Comparison of ENCODE assay signal across 8 mouse cellular contexts in genomic region chr10:128211390-128212108, GRCm38 (mm10). TPM values are rescaled to one million over a fixed set of nuclear protein-coding genes. Genes with fewer than 3 reads are reported as not detected.
DNase-seq lines count a peak whose midpoint lies in the region; ATAC-seq and TF ChIP-seq lines count a peak whose summit lies in the region.

TSS of gene Spryd4 (minus strand) at chr10:128211807.

- peak within 1 kb of the TSS; percentile 93 for H3K4me3 ChIP-seq in E14TG2a.4 (replicated peaks; ENCODE audit: low read length)
- peak within 1 kb of the TSS; percentile 64 for H3K4me3 ChIP-seq in forebrain, embryonic 13.5 days
- peak within 1 kb of the TSS; percentile 68 for H3K4me3 ChIP-seq in liver, postnatal 0 days (ENCODE audit: low read depth, low read length)
- H3K4me3 ChIP-seq in neural tube, embryonic 14.5 days (ENCODE audit: low read depth, low read length): peak within 1 kb of the TSS; percentile 54

- under 1% methylated on average over 30 of the region's 30 CpGs for WGBS in forebrain, embryonic 13.5 days
- under 1% methylated on average over 30 of the region's 30 CpGs for WGBS in large intestine, adult 2 months
- under 1% methylated on average over 30 of the region's 30 CpGs for WGBS in liver, postnatal 0 days (ENCODE audit: insufficient replicate concordance)
- WGBS in neural tube, embryonic 14.5 days: under 1% methylated on average over 30 of the region's 30 CpGs

- peaks cover 15% of the 10 kb centered on the region for H3K27me3 ChIP-seq in E14TG2a.4 (ENCODE audit: insufficient read depth, low read length)
- peaks cover 17% of the 10 kb centered on the region for H3K27me3 ChIP-seq in forebrain, embryonic 13.5 days
- H3K27me3 ChIP-seq in liver, postnatal 0 days (ENCODE audit: insufficient read depth, low read length): no peaks in the 10 kb centered on the region
- no peaks in the 10 kb centered on the region for H3K27me3 ChIP-seq in neural tube, embryonic 14.5 days (ENCODE audit: control insufficient read depth, insufficient read depth, low read length)

- peak; percentile 98 for ATAC-seq in forebrain, embryonic 13.5 days
- ATAC-seq in liver, postnatal 0 days: peak; percentile 88
- peak; percentile 94 for ATAC-seq in neural tube, embryonic 14.5 days (ENCODE audit: low read depth)

- peak within 1 kb of the TSS; percentile 89 for H3K4me2 ChIP-seq in forebrain, embryonic 13.5 days
- H3K4me2 ChIP-seq in liver, postnatal 0 days (ENCODE audit: low read depth, low read length): peak within 1 kb of the TSS; percentile 79
- peak within 1 kb of the TSS; percentile 88 for H3K4me2 ChIP-seq in neural tube, embryonic 14.5 days (ENCODE audit: low read depth, low read length)

- peak; percentile 87 for DNase-seq in c-Kit-positive CD71-positive TER-119-positive erythroid progenitor cells, embryonic 14.5 days (ENCODE audit: low spot score)
- DNase-seq in heart, postnatal 10 days: peak; percentile 92 to 94
- peak; percentile 74 for DNase-seq in large intestine, adult 2 months (ENCODE audit: low read depth, low spot score)
- peak; percentile 93 for DNase-seq in liver, postnatal 0 days
- peak; percentile 87 for DNase-seq in testis, postnatal 14 days (ENCODE audit: low spot score)

- no peak for TF ChIP-seq EP300 in liver, postnatal 0 days (IDR thresholded peaks at IDR 0.05; ENCODE audit: low read depth)

- H3K9me3 ChIP-seq in E14TG2a.4 (ENCODE audit: low read length): no peaks in the 10 kb centered on the region
- no peaks in the 10 kb centered on the region for H3K9me3 ChIP-seq in forebrain, embryonic 13.5 days (replicated peaks)
- no peaks in the 10 kb centered on the region for H3K9me3 ChIP-seq in liver, postnatal 0 days (ENCODE audit: low read length)
- H3K9me3 ChIP-seq in neural tube, embryonic 14.5 days (ENCODE audit: control insufficient read depth, low read length): no peaks in the 10 kb centered on the region

- H3K9ac ChIP-seq in forebrain, embryonic 13.5 days: peak within 1 kb of the TSS; percentile 70
- peak within 1 kb of the TSS; percentile 63 for H3K9ac ChIP-seq in liver, postnatal 0 days (replicated peaks)
- peak within 1 kb of the TSS; percentile 62 for H3K9ac ChIP-seq in neural tube, embryonic 14.5 days (replicated peaks; ENCODE audit: low read depth, low read length)

- H3K27ac ChIP-seq in forebrain, embryonic 13.5 days: peak within 1 kb of the TSS; percentile 57; the same call in 1 of the 2 replicates
- peak within 1 kb of the TSS; percentile 83 for H3K27ac ChIP-seq in liver, postnatal 0 days (ENCODE audit: low read depth)
- peak within 1 kb of the TSS; percentile 55 for H3K27ac ChIP-seq in neural tube, embryonic 14.5 days (ENCODE audit: low read depth, low read length)

- H3K4me1 ChIP-seq in E14TG2a.4 (replicated peaks; ENCODE audit: low read depth, low read length): peaks cover 43% of the 10 kb centered on the region
- peaks cover 12% of the 10 kb centered on the region for H3K4me1 ChIP-seq in forebrain, embryonic 13.5 days
- H3K4me1 ChIP-seq in liver, postnatal 0 days (ENCODE audit: insufficient read depth): peaks cover 23% of the 10 kb centered on the region
- H3K4me1 ChIP-seq in neural tube, embryonic 14.5 days (ENCODE audit: control insufficient read depth, insufficient read depth, low read length): peaks cover 12% of the 10 kb centered on the region; the same call in 1 of the 2 replicates

- intact Hi-C loops in heart, postnatal 10 days (cut with DNase I): no loop called here

- TF ChIP-seq CTCF in E14TG2a.4 (conservative IDR thresholded peaks at IDR 0.05; ENCODE audit: low read length): no peak
- TF ChIP-seq CTCF in liver, postnatal 0 days (IDR thresholded peaks at IDR 0.05; ENCODE audit: low read depth): peak; percentile 48

- peaks cover 44% of the 10 kb centered on the region for H3K36me3 ChIP-seq in E14TG2a.4 (ENCODE audit: insufficient read depth, low read length)
- peaks cover 3% of the 10 kb centered on the region for H3K36me3 ChIP-seq in forebrain, embryonic 13.5 days (ENCODE audit: poor library complexity, severe bottlenecking)
- H3K36me3 ChIP-seq in liver, postnatal 0 days (replicated peaks; ENCODE audit: insufficient read depth, low read length): peaks cover 15% of the 10 kb centered on the region
- H3K36me3 ChIP-seq in neural tube, embryonic 14.5 days (ENCODE audit: control insufficient read depth, insufficient read depth, low read length): no peaks in the 10 kb centered on the region

RNA-seq across cellular contexts. Expression of gene Spryd4, which starts in this region (rescaled TPM):
- polyA plus RNA-seq in forebrain, embryonic 13.5 days (2015; fragmentation: Nextera tagmentation; extraction: Ambion mirVana): 17.9 and 19.1 TPM in 2 replicates
- total RNA-seq in heart, postnatal 10 days (2021): 10 to 100 TPM; 42.1 to 44.6 TPM
- polyA plus RNA-seq in large intestine, adult 2 months (2012; rRNA removed): 17.7 and 20.9 TPM in 2 replicates
- 54.0 and 61.1 TPM in 2 replicates for polyA plus RNA-seq in liver, postnatal 0 days (2015; fragmentation: Nextera tagmentation; extraction: Ambion mirVana)
- 20.9 and 22.3 TPM in 2 replicates for polyA plus RNA-seq in neural tube, embryonic 14.5 days (2014; fragmentation: Nextera tagmentation; extraction: Ambion mirVana)

Comparison
In these comparisons a context has a peak if more than half of its experiments do, and no peak if none do; other contexts are left out.
1. Peak in every context shown above with its lines: DNase-seq, ATAC-seq, H3K4me3 ChIP-seq and H3K27ac ChIP-seq.